Comparison of ENCODE assay signal across 26 mouse cellular contexts in the genomic region with DNA sequence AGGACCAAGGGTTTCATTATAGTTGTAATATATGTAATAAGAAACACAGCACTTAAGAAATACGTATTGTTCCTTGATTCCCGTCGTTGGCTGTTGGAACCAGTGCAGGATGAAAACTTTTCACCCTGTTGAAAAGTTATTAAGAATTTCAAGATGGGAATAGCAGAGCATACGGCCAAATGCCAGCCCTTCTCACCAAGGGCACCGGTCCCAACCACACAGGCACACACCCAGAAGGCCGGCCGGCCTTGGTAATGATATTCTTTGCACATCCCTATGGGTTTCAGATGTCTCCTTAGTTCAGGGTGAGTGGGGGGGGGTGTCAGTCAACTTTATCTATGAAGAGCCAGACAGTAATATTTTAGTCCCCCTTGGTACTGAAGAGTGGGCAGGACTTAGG. TPM values are rescaled to one million over a fixed set of nuclear protein-coding genes. Genes with fewer than 3 reads are reported as not detected.
"Had no signal": no experiment of that assay in that cellular context is flagged by ENCODE, and none has a peak within 500 bp of the region (broad histone marks: within the 10 kb centered on the region; RNA-seq: fewer than 3 reads in every experiment).

No protein-coding gene starts in this region.

- H3K27ac ChIP-seq: lung, embryonic 15.5 days; midbrain, embryonic 10.5 days; midbrain, embryonic 12.5 days; neural tube, embryonic 13.5 days; neural tube, embryonic 15.5 days; stomach, embryonic 15.5 days; stomach, postnatal 0 days had no signal

- ATAC-seq: lung, postnatal 0 days; midbrain, embryonic 16.5 days had no signal

- H3K9me3 ChIP-seq: lung, embryonic 15.5 days; midbrain, embryonic 10.5 days; midbrain, embryonic 12.5 days; neural tube, embryonic 13.5 days; neural tube, embryonic 15.5 days; stomach, embryonic 15.5 days had no signal

- H3K9ac ChIP-seq: lung, embryonic 15.5 days; midbrain, embryonic 12.5 days; neural tube, embryonic 13.5 days; neural tube, embryonic 15.5 days; stomach, embryonic 15.5 days had no signal

- H3K36me3 ChIP-seq: lung, embryonic 15.5 days; midbrain, embryonic 10.5 days; midbrain, embryonic 12.5 days; neural tube, embryonic 13.5 days; neural tube, embryonic 15.5 days; stomach, embryonic 15.5 days had no signal

- H3K27me3 ChIP-seq: lung, embryonic 15.5 days; midbrain, embryonic 12.5 days; neural tube, embryonic 13.5 days; neural tube, embryonic 15.5 days; stomach, embryonic 15.5 days had no signal

- DNase-seq: lung, adult 2 months; lung, postnatal 14 days; lung, postnatal 4 days; midbrain, embryonic 14.5 days; retina, postnatal 1 day; right cerebral cortex, adult 18-20 months; right cerebral cortex, postnatal 14 days; thymus, adult 2 months; thymus, postnatal 25 days; thymus, postnatal 4 days had no signal

- H3K4me1 ChIP-seq: midbrain, embryonic 10.5 days; midbrain, embryonic 12.5 days; stomach, embryonic 15.5 days had no signal

- H3K4me3 ChIP-seq: lung, embryonic 15.5 days; midbrain, embryonic 10.5 days; midbrain, embryonic 12.5 days; myocyte; neural tube, embryonic 13.5 days; neural tube, embryonic 15.5 days; stomach, embryonic 15.5 days had no signal

- H3K4me2 ChIP-seq: lung, embryonic 15.5 days; midbrain, embryonic 12.5 days; neural tube, embryonic 13.5 days; neural tube, embryonic 15.5 days; stomach, embryonic 15.5 days had no signal

RNA-seq across cellular contexts. Expression of a gene that starts 17.0 kb away (rescaled TPM):
- total RNA-seq: megakaryocyte-erythroid progenitor cell, adult 5-6 weeks had no signal

RNA-seq across cellular contexts. Expression of a gene that starts 32.1 kb away (rescaled TPM):
- total RNA-seq: megakaryocyte, adult 5-6 weeks; megakaryocyte-erythroid progenitor cell, adult 5-6 weeks had no signal
- polyA plus RNA-seq: liver, embryonic 16.5 days; lung, adult 2 months; lung, embryonic 15.5 days; midbrain, embryonic 10.5 days; midbrain, embryonic 12.5 days; midbrain, embryonic 14.5 days; midbrain, embryonic 16.5 days; myocyte; neural tube, embryonic 11.5 days; neural tube, embryonic 13.5 days; neural tube, embryonic 15.5 days; spleen, adult 2 months; urinary bladder, adult 2 months had no signal

RNA-seq across cellular contexts. Expression of a gene that starts 54.5 kb away (rescaled TPM):
- total RNA-seq: megakaryocyte, adult 5-6 weeks; megakaryocyte-erythroid progenitor cell, adult 5-6 weeks had no signal
- polyA plus RNA-seq: liver, embryonic 16.5 days; midbrain, embryonic 10.5 days; midbrain, embryonic 12.5 days; midbrain, embryonic 14.5 days; midbrain, embryonic 16.5 days; myocyte; neural tube, embryonic 11.5 days; neural tube, embryonic 13.5 days; neural tube, embryonic 15.5 days; spleen, adult 2 months; urinary bladder, adult 2 months had no signal
